8 mouse cellular contexts compared by ENCODE assay signal in genomic region chr9:45412287-45412686, GRCm38 (mm10). TPM values are rescaled to one million over a fixed set of nuclear protein-coding genes. Genes with fewer than 3 reads are reported as not detected.
DNase-seq lines count a peak whose midpoint lies in the region; ATAC-seq and TF ChIP-seq lines count a peak whose summit lies in the region.

No protein-coding gene starts in this region.

- no peak overlapping the region for H3K9ac ChIP-seq in embryonic facial prominence, embryonic 15.5 days
- no peak overlapping the region for H3K9ac ChIP-seq in heart, embryonic 11.5 days (ENCODE audit: low read depth, low read length)
- H3K9ac ChIP-seq in kidney, embryonic 14.5 days (ENCODE audit: low read depth, low read length): no peak overlapping the region
- 0 out of 2 replicates have a peak overlapping the region, but pooled peaks have one; percentile 32 for H3K9ac ChIP-seq in limb, embryonic 13.5 days
- no peak overlapping the region for H3K9ac ChIP-seq in midbrain, postnatal 0 days (replicated peaks; ENCODE audit: low read length, poor library complexity, severe bottlenecking)

- H3K4me1 ChIP-seq in embryonic facial prominence, embryonic 15.5 days: peaks cover 17% of the 10 kb centered on the region
- no peaks in the 10 kb centered on the region for H3K4me1 ChIP-seq in heart, embryonic 11.5 days (ENCODE audit: control insufficient read depth, insufficient read depth, low read length)
- 0 out of 2 replicates have a peak, but pooled peaks cover 4% of the 10 kb centered on the region for H3K4me1 ChIP-seq in kidney, embryonic 14.5 days (ENCODE audit: control insufficient read depth, insufficient read depth, low read length)
- 0 out of 2 replicates have a peak, but pooled peaks cover 6% of the 10 kb centered on the region for H3K4me1 ChIP-seq in limb, embryonic 13.5 days
- H3K4me1 ChIP-seq in midbrain, postnatal 0 days (ENCODE audit: insufficient read depth, low read length): no peaks in the 10 kb centered on the region

- peak overlapping the region; percentile 53 for H3K4me2 ChIP-seq in embryonic facial prominence, embryonic 15.5 days (replicated peaks)
- H3K4me2 ChIP-seq in heart, embryonic 11.5 days: peak overlapping the region; percentile 41
- peak overlapping the region; percentile 39 for H3K4me2 ChIP-seq in kidney, embryonic 14.5 days (replicated peaks; ENCODE audit: low read depth, low read length)
- peak overlapping the region; percentile 58 for H3K4me2 ChIP-seq in limb, embryonic 13.5 days (replicated peaks)
- H3K4me2 ChIP-seq in midbrain, postnatal 0 days (ENCODE audit: low read depth, low read length, poor library complexity, severe bottlenecking): peak overlapping the region; percentile 37

- H3K4me3 ChIP-seq in embryonic facial prominence, embryonic 15.5 days (replicated peaks): peak overlapping the region; percentile 22; the same call in 1 of the 2 replicates
- H3K4me3 ChIP-seq in heart, embryonic 11.5 days (ENCODE audit: low read depth, low read length): 0 out of 2 replicates have a peak overlapping the region, but pooled peaks have one; percentile 3
- no peak overlapping the region for H3K4me3 ChIP-seq in kidney, embryonic 14.5 days (ENCODE audit: low read length)
- peak overlapping the region; percentile 28 for H3K4me3 ChIP-seq in limb, embryonic 13.5 days
- no peak overlapping the region for H3K4me3 ChIP-seq in midbrain, postnatal 0 days (ENCODE audit: low read depth, low read length)

- H3K36me3 ChIP-seq in embryonic facial prominence, embryonic 15.5 days: no peaks in the 10 kb centered on the region
- no peaks in the 10 kb centered on the region for H3K36me3 ChIP-seq in heart, embryonic 11.5 days (ENCODE audit: control insufficient read depth, insufficient read depth, low read length)
- no peaks in the 10 kb centered on the region for H3K36me3 ChIP-seq in kidney, embryonic 14.5 days (ENCODE audit: control insufficient read depth, insufficient read depth, low read length)
- H3K36me3 ChIP-seq in limb, embryonic 13.5 days: no peaks in the 10 kb centered on the region
- no peaks in the 10 kb centered on the region for H3K36me3 ChIP-seq in midbrain, postnatal 0 days (ENCODE audit: insufficient read depth, low read length)

- ATAC-seq in embryonic facial prominence, embryonic 15.5 days (ENCODE audit: insufficient number of reproducible peaks, low FRiP score, low TSS enrichment, low read depth): 0 out of 2 replicates have a peak, but pooled peaks have one; percentile 31
- no peak for ATAC-seq in heart, embryonic 11.5 days (replicated peaks; ENCODE audit: insufficient number of reproducible peaks, low FRiP score, low TSS enrichment)
- ATAC-seq in kidney, embryonic 14.5 days (ENCODE audit: low FRiP score, low TSS enrichment): peak; percentile 63
- peak; percentile 28; the same call in 1 of the 2 replicates for ATAC-seq in limb, embryonic 13.5 days (ENCODE audit: low FRiP score, low read depth)
- ATAC-seq in midbrain, postnatal 0 days (ENCODE audit: low FRiP score): peak; percentile 28; the same call in 1 of the 2 replicates

- WGBS in embryonic facial prominence, embryonic 15.5 days: 4% methylated on average over 10 of the region's 10 CpGs
- 6% methylated on average over 10 of the region's 10 CpGs for WGBS in heart, embryonic 11.5 days (ENCODE audit: insufficient replicate concordance)
- 6% methylated on average over 10 of the region's 10 CpGs for WGBS in kidney, embryonic 14.5 days
- 5% methylated on average over 10 of the region's 10 CpGs for WGBS in limb, embryonic 13.5 days
- WGBS in midbrain, postnatal 0 days: 8% methylated on average over 10 of the region's 10 CpGs

- no peaks in the 10 kb centered on the region for H3K9me3 ChIP-seq in embryonic facial prominence, embryonic 15.5 days (replicated peaks)
- H3K9me3 ChIP-seq in heart, embryonic 11.5 days (replicated peaks; ENCODE audit: control insufficient read depth, low read length): no peaks in the 10 kb centered on the region
- H3K9me3 ChIP-seq in kidney, embryonic 14.5 days (ENCODE audit: control insufficient read depth, low read length): no peaks in the 10 kb centered on the region
- no peaks in the 10 kb centered on the region for H3K9me3 ChIP-seq in limb, embryonic 13.5 days
- no peaks in the 10 kb centered on the region for H3K9me3 ChIP-seq in midbrain, postnatal 0 days (ENCODE audit: low read length)

- DNase-seq in B cell, adult 2 months: peak; percentile 94 to 96
- peak; percentile 87 to 91 for DNase-seq in adrenal gland, postnatal 36 days
- peak; percentile 92 for DNase-seq in midbrain, postnatal 0 days (ENCODE audit: low spot score)
- peak; percentile 66 to 82 for DNase-seq in spleen, postnatal 14 days (ENCODE audit: low spot score in 2 of 2)

- peak; percentile 90 for TF ChIP-seq CTCF in midbrain, postnatal 0 days (IDR thresholded peaks at IDR 0.05)

- H3K27me3 ChIP-seq in embryonic facial prominence, embryonic 15.5 days: no peaks in the 10 kb centered on the region; the same call in 1 of the 2 replicates
- peaks cover 10% of the 10 kb centered on the region for H3K27me3 ChIP-seq in heart, embryonic 11.5 days (ENCODE audit: control insufficient read depth, insufficient read depth, low read length)
- peaks cover 5% of the 10 kb centered on the region; the same call in 1 of the 2 replicates for H3K27me3 ChIP-seq in kidney, embryonic 14.5 days (ENCODE audit: control insufficient read depth, insufficient read depth, low read length)
- peaks cover 20% of the 10 kb centered on the region; the same call in 1 of the 2 replicates for H3K27me3 ChIP-seq in limb, embryonic 13.5 days
- H3K27me3 ChIP-seq in midbrain, postnatal 0 days (ENCODE audit: insufficient read depth, low read length): no peaks in the 10 kb centered on the region

- H3K27ac ChIP-seq in embryonic facial prominence, embryonic 15.5 days (replicated peaks): no peak overlapping the region
- no peak overlapping the region for H3K27ac ChIP-seq in heart, embryonic 11.5 days (ENCODE audit: low read depth, low read length)
- H3K27ac ChIP-seq in kidney, embryonic 14.5 days (ENCODE audit: low read depth, low read length): no peak overlapping the region
- H3K27ac ChIP-seq in limb, embryonic 13.5 days: no peak overlapping the region
- H3K27ac ChIP-seq in midbrain, postnatal 0 days (ENCODE audit: low read depth, low read length): 0 out of 2 replicates have a peak overlapping the region, but pooled peaks have one; percentile 26

RNA-seq across cellular contexts. Expression of gene Fxyd2, which starts 12.8 kb away (rescaled TPM):
- total RNA-seq in adrenal gland, postnatal 36 days (2021): 1 to 10 TPM; 2.4 to 4.8 TPM
- 5.3 and 6.8 TPM in 2 replicates for polyA plus RNA-seq in embryonic facial prominence, embryonic 15.5 days (2015; fragmentation: Nextera tagmentation; extraction: Ambion mirVana)
- 1.0 and 1.6 TPM in 2 replicates for polyA plus RNA-seq in heart, embryonic 11.5 days (2014; fragmentation: Nextera tagmentation; extraction: Ambion mirVana)
- 137 and 153 TPM in 2 replicates for polyA plus RNA-seq in kidney, embryonic 14.5 days (2014; fragmentation: Nextera tagmentation; extraction: Ambion mirVana)
- polyA plus RNA-seq in limb, embryonic 13.5 days (2015; fragmentation: Nextera tagmentation; extraction: Ambion mirVana): 3.8 and 5.9 TPM in 2 replicates
- 36.9 and 40.8 TPM in 2 replicates for total RNA-seq in midbrain, postnatal 0 days (2014; rRNA removed)
- polyA plus RNA-seq in midbrain, postnatal 0 days (2015; fragmentation: Nextera tagmentation; extraction: Ambion mirVana): 21.0 and 27.4 TPM in 2 replicates

RNA-seq across cellular contexts. Expression of gene Dscaml1, which starts 14.1 kb away (rescaled TPM):
- 1 to 10 TPM in 1 of 2 experiments, under 1 TPM in 1; 0.50 to 1.4 TPM for total RNA-seq in adrenal gland, postnatal 36 days (2021)
- 0.89 and 1.3 TPM in 2 replicates for polyA plus RNA-seq in embryonic facial prominence, embryonic 15.5 days (2015; fragmentation: Nextera tagmentation; extraction: Ambion mirVana)
- polyA plus RNA-seq in heart, embryonic 11.5 days (2014; fragmentation: Nextera tagmentation; extraction: Ambion mirVana): 0.23 TPM in 1 of 2 replicates, not detected in the other
- polyA plus RNA-seq in kidney, embryonic 14.5 days (2014; fragmentation: Nextera tagmentation; extraction: Ambion mirVana): 0.14 and 0.23 TPM in 2 replicates
- 0.79 and 0.83 TPM in 2 replicates for polyA plus RNA-seq in limb, embryonic 13.5 days (2015; fragmentation: Nextera tagmentation; extraction: Ambion mirVana)
- 39.1 and 42.1 TPM in 2 replicates for total RNA-seq in midbrain, postnatal 0 days (2014; rRNA removed)
- polyA plus RNA-seq in midbrain, postnatal 0 days (2015; fragmentation: Nextera tagmentation; extraction: Ambion mirVana): 14.4 and 14.6 TPM in 2 replicates

RNA-seq across cellular contexts. Expression of gene Fxyd6, which starts 42.3 kb away (rescaled TPM):
- 100 to 1,000 TPM; 222 to 224 TPM for total RNA-seq in adrenal gland, postnatal 36 days (2021)
- 77.4 and 77.5 TPM in 2 replicates for polyA plus RNA-seq in embryonic facial prominence, embryonic 15.5 days (2015; fragmentation: Nextera tagmentation; extraction: Ambion mirVana)
- 26.7 and 27.7 TPM in 2 replicates for polyA plus RNA-seq in heart, embryonic 11.5 days (2014; fragmentation: Nextera tagmentation; extraction: Ambion mirVana)
- 139 and 156 TPM in 2 replicates for polyA plus RNA-seq in kidney, embryonic 14.5 days (2014; fragmentation: Nextera tagmentation; extraction: Ambion mirVana)
- 134 and 137 TPM in 2 replicates for polyA plus RNA-seq in limb, embryonic 13.5 days (2015; fragmentation: Nextera tagmentation; extraction: Ambion mirVana)
- 482 and 524 TPM in 2 replicates for total RNA-seq in midbrain, postnatal 0 days (2014; rRNA removed)
- 944 and 984 TPM in 2 replicates for polyA plus RNA-seq in midbrain, postnatal 0 days (2015; fragmentation: Nextera tagmentation; extraction: Ambion mirVana)

Comparison
In these comparisons a context has a peak if more than half of its experiments do, and no peak if none do; other contexts are left out.
1. H3K4me3 ChIP-seq: peak in embryonic facial prominence, embryonic 15.5 days (single experiment), heart, embryonic 11.5 days (single experiment) and limb, embryonic 13.5 days (single experiment); none in kidney, embryonic 14.5 days (single experiment) and midbrain, postnatal 0 days (single experiment).
2. Peak in every context shown above with its lines, with median percentiles within 50 percentile points of each other: DNase-seq and H3K4me2 ChIP-seq.